Mouse (Mus musculus): ENCODE results near the gene Ccdc92.
A peak's percentile ranks its signal among the peaks of the same experiment; 100 is the strongest.

Gene Ccdc92

GRCm38 (mm10) chr5:124862013-124862866 is at the start of gene Ccdc92, which contains the start of gene Zfp664:
Ccdc92 (minus strand) TSS chr5:124862424.
Zfp664 (plus strand) TSS chr5:124862691.
- peak; percentile 97 to 98 for DNase-seq (ENCODE audit: low spot score in 2 of 2)

GRCm38 (mm10) chr5:124908860-124909259 is 46.6 kb upstream of the Ccdc92 start:
- peak; percentile 59 to 61 for DNase-seq (ENCODE audit: low spot score in 2 of 2)

- DNase-seq (ENCODE audit: low spot score in 2 of 2), result peak in 1 of 2 experiments; percentile 11
These were observed 44.7 kb upstream of the Ccdc92 start for GRCm38 (mm10) chr5:124906890-124907289.

GRCm38 (mm10) chr5:124903852-124904251 is 41.6 kb upstream of the Ccdc92 start:
- no peak for DNase-seq (ENCODE audit: low spot score in 2 of 2)

GRCm38 (mm10) chr5:124902195-124902594 is 40.0 kb upstream of the Ccdc92 start:
- DNase-seq (ENCODE audit: low spot score in 2 of 2), result no peak

- no peak for DNase-seq (ENCODE audit: low spot score in 2 of 2)
These were observed 39.5 kb upstream of the Ccdc92 start for GRCm38 (mm10) chr5:124901675-124902074.

GRCm38 (mm10) chr5:124900738-124901490 is 38.7 kb upstream of the Ccdc92 start:
- no peak for DNase-seq (ENCODE audit: low spot score in 2 of 2)

- DNase-seq (ENCODE audit: low spot score in 2 of 2), result peak; percentile 73 to 75
These were observed 37.9 kb upstream of the Ccdc92 start for GRCm38 (mm10) chr5:124899945-124900631.

GRCm38 (mm10) chr5:124896135-124896534 is 33.9 kb upstream of the Ccdc92 start:
- DNase-seq (ENCODE audit: low spot score in 2 of 2), result no peak

- no peak for DNase-seq (ENCODE audit: low spot score in 2 of 2)
These were observed 29.7 kb upstream of the Ccdc92 start for GRCm38 (mm10) chr5:124891921-124892370.

- no peak for DNase-seq (ENCODE audit: low spot score in 2 of 2)
These were observed 26.4 kb upstream of the Ccdc92 start for GRCm38 (mm10) chr5:124888661-124889060.

- no peak for DNase-seq (ENCODE audit: low spot score in 2 of 2)
These were observed 21.7 kb upstream of the Ccdc92 start for GRCm38 (mm10) chr5:124883877-124884276.

- no peak for DNase-seq (ENCODE audit: low spot score in 2 of 2)
These were observed 17.6 kb upstream of the Ccdc92 start for GRCm38 (mm10) chr5:124879801-124880200.

GRCm38 (mm10) chr5:124879251-124879650 is 17.0 kb upstream of the Ccdc92 start:
- DNase-seq (ENCODE audit: low spot score in 2 of 2), result no peak

- no peak for DNase-seq (ENCODE audit: low spot score in 2 of 2)
These were observed 11.8 kb upstream of the Ccdc92 start for GRCm38 (mm10) chr5:124873890-124874601.

- DNase-seq (ENCODE audit: low spot score in 2 of 2), result no peak
These were observed 10.9 kb upstream of the Ccdc92 start for GRCm38 (mm10) chr5:124873096-124873495.

GRCm38 (mm10) chr5:124872033-124872432 is 9.8 kb upstream of the Ccdc92 start:
- no peak for DNase-seq (ENCODE audit: low spot score in 2 of 2)

- peak; percentile 47 to 55 for DNase-seq (ENCODE audit: low spot score in 2 of 2)
These were observed 6.8 kb upstream of the Ccdc92 start for GRCm38 (mm10) chr5:124868981-124869380.

GRCm38 (mm10) chr5:124862871-124863741 is 882 bp upstream of the Ccdc92 start:
- DNase-seq (ENCODE audit: low spot score in 2 of 2), result peak in 1 of 2 experiments; percentile 7

- DNase-seq (ENCODE audit: low spot score in 2 of 2), result peak; percentile 3 to 4
These were observed 761 bp downstream of the Ccdc92 start for GRCm38 (mm10) chr5:124861463-124861862.

Data from spleen, postnatal 36 days (tissue).